Mouse (Mus musculus) kidney, postnatal 0 days (tissue): ENCODE data around the gene Padi4. TPM values are rescaled to one million over a fixed set of nuclear protein-coding genes. Genes with fewer than 3 reads are reported as not detected.

Source experiments
- ATAC-seq: fragments of 200-750 bp; cut with Nextera tagmentation; replicated peaks from 2 replicates; pipeline ENCODE4 v1.8.0; 2017; ENCODE audit warnings: low read depth, moderate number of reproducible peaks, moderate TSS enrichment, moderate library complexity; ENCODE audit not compliant: low FRiP score
- DNase-seq: peaks from one replicate; pipeline ENCODE4 v3.0.0-alpha.2; 2016; ENCODE audit warnings: low spot score
- H3K27ac ChIP-seq: fragments of 300-500 bp; sonication (generic); 2 replicates; pipeline ENCODE4 v1.5.1; 2014; ENCODE audit warnings: mild to moderate bottlenecking
- H3K27me3 ChIP-seq: fragments of 300-500 bp; sonication (generic); 2 replicates; pipeline ENCODE4 v1.6.1; 2014; ENCODE audit warnings: low read length, mixed read lengths; ENCODE audit not compliant: insufficient read depth
- H3K36me3 ChIP-seq: fragments of 300-500 bp; sonication (generic); 2 replicates; pipeline ENCODE4 v1.6.1; 2014; ENCODE audit warnings: low read length, mixed read lengths; ENCODE audit not compliant: insufficient read depth
- H3K4me1 ChIP-seq: fragments of 300-500 bp; sonication (generic); replicated peaks from 2 replicates; pipeline ENCODE4 v1.6.1; 2014; ENCODE audit warnings: antibody characterized with exemption, low read length, mixed read lengths; ENCODE audit not compliant: insufficient read depth
- H3K4me2 ChIP-seq: fragments of 300-500 bp; sonication (generic); 2 replicates; pipeline ENCODE4 v1.6.1; 2014; ENCODE audit warnings: mild to moderate bottlenecking, low read length, moderate library complexity, mixed read lengths
- H3K4me3 ChIP-seq: fragments of 300-500 bp; sonication (generic); replicated peaks from 2 replicates; pipeline ENCODE4 v1.5.1; 2014; ENCODE audit warnings: low read depth, low read length
- H3K9ac ChIP-seq: fragments of 300-500 bp; sonication (generic); 2 replicates; pipeline ENCODE4 v1.6.1; 2014; ENCODE audit warnings: low read depth, low read length
- H3K9me3 ChIP-seq: fragments of 300-500 bp; sonication (generic); replicated peaks from 2 replicates; pipeline ENCODE4 v1.6.1; 2016; ENCODE audit warnings: low read length, inconsistent platforms, mixed read lengths
- CTCF ChIP-seq: IDR thresholded peaks from 2 replicates; pipeline ENCODE4 v1.5.1; 2016; ENCODE audit warnings: antibody characterized with exemption, low read depth, mild to moderate bottlenecking, moderate library complexity
- WGBS: fragments of 180-500 bp; shearing (Covaris S2); extraction: QIAGEN DNeasy Blood & Tissue Kit; methylation state at CpG from one replicate; pipeline ENCODE4 v1.1.7; 2014; 5-methylcytosine and 5-hydroxymethylcytosine counted together
- microRNA-seq: library from miRNA; unstranded; fragments of <30 nt; microRNA quantifications from one replicate; pipeline ENCODE4, GENCODE M21; 2016
- polyA plus RNA-seq: library from polyadenylated mRNA; unstranded; fragments of >200 nt; fragmentation: Nextera tagmentation; extraction: Ambion mirVana; gene quantifications from 2 replicates; pipeline ENCODE4 v1.2.1, GENCODE M21; 2015

Padi4 gene
- polyA plus RNA-seq, 1 experiment from 2014 or later, result 0.74 TPM

DNA sequence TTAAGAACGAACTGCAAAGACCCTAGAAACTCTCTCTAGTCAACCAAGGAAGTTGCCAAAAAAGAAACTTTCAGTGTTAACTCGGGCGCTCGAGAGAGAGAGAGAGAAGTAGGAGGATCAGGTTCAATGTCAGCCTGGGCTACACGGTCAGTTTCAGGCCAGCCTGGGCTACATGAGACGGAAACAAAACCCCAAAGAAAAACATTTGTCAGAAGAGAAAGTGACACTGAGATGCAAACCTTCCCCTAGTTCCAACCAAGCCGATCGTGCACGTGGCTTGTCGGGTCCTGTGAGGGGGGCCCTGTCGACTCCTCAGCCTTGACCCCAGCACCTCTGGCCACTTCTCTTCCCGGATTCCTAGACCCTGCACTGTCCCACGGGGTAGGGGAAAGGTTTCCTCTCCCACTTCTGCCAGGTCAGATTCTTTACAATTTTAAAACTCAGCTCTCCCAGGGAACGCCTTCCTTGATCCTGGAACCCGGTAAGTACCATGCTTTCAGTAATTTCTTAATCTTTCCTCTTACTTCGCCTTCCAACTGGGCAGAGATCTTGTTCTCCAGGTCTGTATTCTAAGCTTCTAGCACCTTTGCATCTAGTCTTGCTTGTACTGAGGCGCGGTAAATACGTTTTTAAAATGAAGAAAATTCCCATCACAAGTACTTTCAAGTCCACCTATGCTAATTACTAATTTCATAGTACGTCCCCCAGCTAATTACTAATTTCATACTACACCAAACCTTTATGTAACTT lies 73.6 kb downstream of the Padi4 start, which contains the start of gene Rcc2:
Gene Rcc2, plus strand, starts transcription at position 273 of the 750 bp plus-strand sequence.
- DNase-seq, result peak; percentile 38
- Histone ChIP-seq H3K27me3 (no peaks in the 10 kb centered on the region), H3K4me3 (peak within 1 kb of the TSS; percentile 89), H3K4me1 (peaks cover 15% of the 10 kb centered on the region; the same call in 1 of the 2 replicates), H3K36me3 (no peaks in the 10 kb centered on the region), H3K9me3 (no peaks in the 10 kb centered on the region), H3K9ac (peak within 1 kb of the TSS; percentile 93), H3K27ac (peak within 1 kb of the TSS; percentile 94), H3K4me2 (peak within 1 kb of the TSS; percentile 93)
- ATAC-seq, result no peak
- WGBS, result 6% methylated on average over 20 of the region's 20 CpGs
- no peak for TF ChIP-seq CTCF

DNA sequence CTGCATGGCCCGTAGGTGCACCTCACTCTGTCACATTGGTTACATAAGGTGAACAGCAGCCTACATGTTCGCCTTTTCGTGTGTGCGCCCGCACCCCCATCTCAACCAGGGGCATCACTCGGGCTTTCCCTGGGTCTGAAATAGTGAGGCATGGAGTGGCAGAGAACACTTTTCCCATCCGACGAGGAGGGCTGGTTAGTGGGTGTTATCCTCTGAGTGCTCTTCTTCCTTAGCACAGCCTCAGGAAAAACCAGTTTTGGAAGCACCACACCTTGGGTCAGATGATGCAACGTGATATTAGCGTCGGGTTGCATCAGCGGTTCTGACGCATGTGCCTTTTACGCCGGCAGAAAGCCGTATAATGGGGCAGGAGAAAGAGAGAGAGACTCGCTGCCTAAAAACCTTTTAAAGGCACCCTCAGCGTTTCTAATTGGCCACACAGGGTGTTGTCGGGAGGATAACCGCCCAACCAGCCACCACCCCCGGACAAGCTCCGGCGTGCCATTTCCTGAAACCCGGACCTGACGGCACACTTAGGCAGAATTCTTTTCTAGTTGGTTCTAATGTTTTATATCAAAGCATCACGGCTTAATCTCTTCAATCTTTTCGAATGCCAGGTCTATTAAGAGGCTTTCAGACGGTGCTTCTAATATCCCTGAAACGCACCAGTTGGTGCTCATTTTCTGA lies 74.5 kb downstream of the Padi4 start:
- Histone ChIP-seq H3K4me2 (peak overlapping the region; percentile 93), H3K4me3 (peak overlapping the region; percentile 89), H3K9me3 (no peaks in the 10 kb centered on the region), H3K27ac (no peak overlapping the region), H3K4me1 (peaks cover 15% of the 10 kb centered on the region; the same call in 1 of the 2 replicates), H3K36me3 (no peaks in the 10 kb centered on the region), H3K27me3 (no peaks in the 10 kb centered on the region), H3K9ac (no peak overlapping the region)
- ATAC-seq (no peak), DNase-seq (peak; percentile 79)
- WGBS, result 6% methylated on average over 29 of the region's 29 CpGs
- TF ChIP-seq CTCF, result no peak

Small RNA genes within 50 kb of the gene (microRNA-seq; reads per million reads assigned to microRNA genes)
- not detected for gene Gm25951

Other genes with a start within 250 kb of the Padi4 start
- 21.2 and 22.2 TPM in 2 replicates for gene Arhgef10l, start 108.2 kb downstream of the Padi4 start, polyA plus RNA-seq
- 25.6 and 35.6 TPM in 2 replicates for gene Rcc2, start 73.7 kb downstream of the Padi4 start, polyA plus RNA-seq
- 0.07 TPM in 1 of 2 replicates, not detected in the other for gene Padi6, start 31.6 kb downstream of the Padi4 start, polyA plus RNA-seq
- 0.08 and 0.10 TPM in 2 replicates for gene Padi3, start 36.4 kb upstream of the Padi4 start, polyA plus RNA-seq
- gene Padi1, start 71.5 kb upstream of the Padi4 start, polyA plus RNA-seq, result 0.23 and 0.28 TPM in 2 replicates
- 21.1 and 21.8 TPM in 2 replicates for gene Padi2, start 132.1 kb upstream of the Padi4 start, polyA plus RNA-seq
- gene Sdhb, start 187.0 kb upstream of the Padi4 start, polyA plus RNA-seq, result 660 and 674 TPM in 2 replicates
- gene Atp13a2, start 212.6 kb upstream of the Padi4 start, polyA plus RNA-seq, result 30.6 and 31.9 TPM in 2 replicates
- gene Mfap2, start 236.2 kb upstream of the Padi4 start, polyA plus RNA-seq, result 330 and 339 TPM in 2 replicates